In genomic region chr1:119330751-119331326, GRCm38 (mm10) we compare ENCODE assay signal across 26 mouse cellular contexts.
"Had no signal": no experiment of that assay in that cellular context is flagged by ENCODE, and none has a peak within 500 bp of the region (broad histone marks: within the 10 kb centered on the region; RNA-seq: fewer than 3 reads in every experiment).

No protein-coding gene starts in this region.

- H3K27me3 ChIP-seq: hindbrain, embryonic 12.5 days; intestine, embryonic 15.5 days; liver, embryonic 13.5 days had no signal

- H3K4me2 ChIP-seq: heart, embryonic 12.5 days; hindbrain, embryonic 12.5 days; hindbrain, embryonic 14.5 days; intestine, embryonic 15.5 days; limb, embryonic 12.5 days; liver, embryonic 11.5 days; liver, embryonic 13.5 days had no signal

- H3K4me1 ChIP-seq: heart, embryonic 10.5 days; liver, embryonic 13.5 days had no signal

- H3K36me3 ChIP-seq: heart, embryonic 10.5 days; heart, embryonic 12.5 days; hindbrain, embryonic 10.5 days; hindbrain, embryonic 12.5 days; intestine, embryonic 15.5 days; limb, embryonic 10.5 days; limb, embryonic 12.5 days; liver, embryonic 13.5 days had no signal

- ATAC-seq: hindbrain, embryonic 16.5 days; inflammation-experienced regulatory T-cells, adult 6 months; intestine, postnatal 0 days had no signal

- DNase-seq: gastrocnemius, adult 2 months; gastrocnemius, postnatal 10 days; gastrocnemius, postnatal 25 days; heart, postnatal 10 days; heart, postnatal 4 days; kidney, adult 18-20 months; kidney, adult 8-10 months; kidney, postnatal 10 days; kidney, postnatal 25 days; kidney, postnatal 4 days; liver; liver, embryonic 13.5 days had no signal

- H3K27ac ChIP-seq: gastrocnemius, adult 2 months; heart, embryonic 10.5 days; hindbrain, embryonic 10.5 days; hindbrain, embryonic 12.5 days; hindbrain, embryonic 14.5 days; intestine, embryonic 15.5 days; layer of hippocampus, adult 2 months; left cerebral cortex, adult 2 months; limb, embryonic 10.5 days; limb, embryonic 12.5 days; liver, embryonic 13.5 days had no signal

- H3K9ac ChIP-seq: heart, embryonic 12.5 days; hindbrain, embryonic 12.5 days; hindbrain, embryonic 14.5 days; intestine, embryonic 15.5 days; limb, embryonic 12.5 days; liver, embryonic 13.5 days had no signal

- H3K4me3 ChIP-seq: gastrocnemius, adult 2 months; heart, embryonic 10.5 days; heart, embryonic 12.5 days; hindbrain, embryonic 10.5 days; hindbrain, embryonic 12.5 days; intestine, embryonic 15.5 days; layer of hippocampus, adult 2 months; left cerebral cortex, adult 2 months; limb, embryonic 10.5 days; limb, embryonic 12.5 days; liver, embryonic 13.5 days had no signal

- H3K9me3 ChIP-seq: heart, embryonic 10.5 days; heart, embryonic 12.5 days; hindbrain, embryonic 10.5 days; hindbrain, embryonic 12.5 days; intestine, embryonic 15.5 days; limb, embryonic 10.5 days; limb, embryonic 12.5 days; liver, embryonic 13.5 days had no signal
